Mouse (Mus musculus) limb, embryonic 13.5 days (tissue): ENCODE data around the gene Abraxas1. TPM values are rescaled to one million over a fixed set of nuclear protein-coding genes. Genes with fewer than 3 reads are reported as not detected.

Source experiments
- ATAC-seq: fragments of 200-750 bp; cut with Nextera tagmentation; 2 replicates; pipeline ENCODE4 v1.8.0; 2017; ENCODE audit warnings: low read depth, moderate number of reproducible peaks, moderate TSS enrichment; ENCODE audit not compliant: low FRiP score
- H3K27ac ChIP-seq: fragments of 300-500 bp; sonication (generic); 2 replicates; pipeline ENCODE4 v1.5.1; 2015; ENCODE audit warnings: inconsistent platforms, mild to moderate bottlenecking, moderate library complexity
- H3K27me3 ChIP-seq: fragments of 300-500 bp; sonication (generic); 2 replicates; pipeline ENCODE4 v1.6.1; 2015; ENCODE audit warnings: mild to moderate bottlenecking, inconsistent platforms
- H3K36me3 ChIP-seq: fragments of 300-500 bp; sonication (generic); 2 replicates; pipeline ENCODE4 v1.6.1; 2015; ENCODE audit warnings: inconsistent platforms, mild to moderate bottlenecking, moderate library complexity
- H3K4me1 ChIP-seq: fragments of 300-500 bp; sonication (generic); 2 replicates; pipeline ENCODE4 v1.6.1; 2015; ENCODE audit warnings: inconsistent platforms
- H3K4me2 ChIP-seq: fragments of 300-500 bp; sonication (generic); replicated peaks from 2 replicates; pipeline ENCODE4 v1.6.1; 2015; ENCODE audit warnings: inconsistent platforms, mild to moderate bottlenecking, moderate library complexity
- H3K4me3 ChIP-seq: fragments of 300-500 bp; sonication (generic); 2 replicates; pipeline ENCODE4 v1.5.1; 2015; ENCODE audit warnings: moderate library complexity, mild to moderate bottlenecking, inconsistent platforms
- H3K9ac ChIP-seq: fragments of 300-500 bp; sonication (generic); 2 replicates; pipeline ENCODE4 v1.6.1; 2015; ENCODE audit warnings: mild to moderate bottlenecking, inconsistent platforms
- H3K9me3 ChIP-seq: fragments of 300-500 bp; sonication (generic); 2 replicates; pipeline ENCODE4 v1.6.1; 2016; ENCODE audit warnings: inconsistent platforms
- WGBS: fragments of 180-500 bp; shearing (Covaris S2); methylation state at CpG from one replicate; pipeline ENCODE4 v1.1.7; 2015; 5-methylcytosine and 5-hydroxymethylcytosine counted together
- polyA plus RNA-seq: library from polyadenylated mRNA; unstranded; fragments of >200 nt; fragmentation: Nextera tagmentation; extraction: Ambion mirVana; gene quantifications from 2 replicates; pipeline ENCODE4 v1.2.1, GENCODE M21; 2015

Abraxas1 gene
- polyA plus RNA-seq, 1 experiment from 2014 or later = 35.1 TPM

DNA sequence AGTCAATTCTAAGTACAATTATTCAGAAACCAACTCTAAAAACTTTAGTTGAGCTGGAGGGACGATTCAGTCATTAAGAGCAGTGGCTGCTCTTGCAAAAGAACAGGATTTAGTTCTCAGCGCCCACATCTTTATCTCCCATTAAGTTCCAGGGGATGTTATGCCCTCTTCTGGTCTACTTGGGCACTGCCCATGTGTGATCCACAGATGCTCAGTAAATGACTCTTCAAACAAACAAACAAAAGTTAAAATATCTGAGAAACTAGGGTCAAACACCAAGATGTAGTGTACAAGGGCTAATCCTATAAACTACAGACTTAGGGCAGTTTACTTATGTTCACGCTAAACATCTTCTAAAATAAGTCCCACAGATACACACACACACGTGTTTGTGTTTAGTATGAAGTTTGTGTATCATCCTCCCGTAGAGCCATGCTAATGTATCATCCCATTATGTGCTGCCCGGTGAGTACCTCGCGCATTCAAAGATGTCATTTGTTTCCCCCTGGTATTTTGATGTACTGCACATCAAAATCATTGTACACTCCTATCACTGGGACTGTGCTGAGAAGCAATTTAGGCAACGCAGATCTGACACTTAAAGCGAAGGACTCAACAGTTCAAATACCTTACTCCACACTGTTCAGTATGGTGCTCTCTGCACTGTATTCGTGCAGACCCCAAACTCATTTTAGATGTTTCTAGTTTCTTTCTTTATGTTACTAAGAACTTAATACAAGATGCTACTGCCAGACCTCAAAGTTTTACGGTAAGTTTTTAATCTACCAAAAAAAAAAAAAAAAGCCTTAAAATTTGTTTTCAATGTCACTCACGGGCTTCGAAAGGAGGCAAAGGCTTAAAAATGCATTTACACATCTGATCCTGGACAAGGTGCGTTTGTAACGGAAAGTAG is 941 bp downstream of the Abraxas1 start:
- Histone ChIP-seq H3K4me2 (peak overlapping the region; percentile 77), H3K27ac (peak overlapping the region; percentile 79; the same call in 1 of the 2 replicates), H3K4me3 (peak overlapping the region; percentile 65), H3K9me3 (no peaks in the 10 kb centered on the region), H3K4me1 (peaks cover 5% of the 10 kb centered on the region; the same call in 1 of the 2 replicates), H3K27me3 (no peaks in the 10 kb centered on the region), H3K9ac (peak overlapping the region; percentile 87), H3K36me3 (peaks cover 17% of the 10 kb centered on the region)
- WGBS = 33% methylated on average over 16 of the region's 16 CpGs
- no peak for ATAC-seq

DNA sequence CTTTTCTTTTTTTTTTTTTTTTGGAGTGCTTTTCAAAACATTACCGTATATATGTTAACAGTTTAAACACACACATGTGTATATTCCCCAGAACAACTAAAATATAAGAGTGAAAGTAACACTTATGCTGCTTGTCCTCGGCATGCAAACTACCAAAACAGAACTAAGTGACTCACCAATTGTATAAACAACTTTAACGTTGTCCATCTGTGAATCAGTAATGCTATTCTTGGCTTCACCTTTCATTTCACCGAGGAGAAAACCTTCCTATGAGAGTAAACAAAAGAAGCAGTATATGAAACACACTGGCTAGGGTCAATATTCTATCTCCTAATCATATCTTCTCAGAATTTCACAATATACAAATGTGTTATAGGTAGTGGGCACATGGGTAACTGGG is 2.4 kb downstream of the Abraxas1 start:
- Histone ChIP-seq H3K27me3 (no peaks in the 10 kb centered on the region), H3K9ac (no peak overlapping the region), H3K36me3 (peaks cover 28% of the 10 kb centered on the region), H3K9me3 (no peaks in the 10 kb centered on the region), H3K4me2 (no peak overlapping the region), H3K4me1 (peaks cover 5% of the 10 kb centered on the region; the same call in 1 of the 2 replicates), H3K4me3 (no peak overlapping the region), H3K27ac (no peak overlapping the region)
- 82% methylated on average over 4 of the region's 4 CpGs for WGBS
- ATAC-seq = no peak

DNA sequence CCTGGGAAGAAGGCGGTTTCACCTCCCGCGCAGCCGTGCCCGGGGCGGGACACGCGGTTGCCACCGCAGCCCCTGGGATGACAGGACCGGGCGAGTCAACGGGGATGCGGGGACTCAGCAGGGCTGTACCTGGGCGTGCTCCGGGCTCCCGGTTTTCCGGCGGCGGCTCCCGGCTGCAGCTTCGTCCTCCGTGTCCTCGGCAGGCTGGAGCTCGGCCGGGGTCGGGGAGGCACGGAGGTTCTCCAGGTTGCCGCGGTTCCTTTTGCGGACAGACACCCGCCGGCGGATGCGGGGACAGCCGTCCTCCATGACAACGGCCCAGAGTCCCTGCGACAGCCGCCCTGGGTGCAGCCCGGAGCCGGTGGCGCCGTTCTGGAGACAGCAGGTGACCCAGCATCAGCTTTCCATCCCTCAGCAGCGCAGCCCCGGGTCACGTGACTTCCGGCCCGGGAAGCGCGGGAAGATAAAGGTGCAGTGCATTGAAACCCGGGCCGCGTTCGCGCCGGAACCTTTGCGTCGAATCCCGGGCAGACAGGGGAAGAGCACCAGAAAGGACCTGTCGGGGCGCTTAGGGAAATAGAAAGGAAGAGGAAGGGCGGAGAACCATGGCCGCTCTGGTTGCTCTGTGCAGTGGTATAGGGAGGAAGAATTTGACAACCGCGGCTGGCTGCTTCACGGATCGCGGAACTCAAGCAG is 22.5 kb downstream of the Abraxas1 start, which contains the start of the genes Helq and Mrps18c:
Helq (minus strand) TSS at position 434 of the 696 bp plus-strand sequence.
Mrps18c (plus strand) TSS at position 463 of the 696 bp plus-strand sequence.
- ATAC-seq = peak; percentile 95
- no peaks in the 10 kb centered on the region for H3K27me3 ChIP-seq
- H3K9me3 ChIP-seq = no peaks in the 10 kb centered on the region
- peaks cover 13% of the 10 kb centered on the region for H3K4me1 ChIP-seq
- H3K9ac ChIP-seq = peak within 1 kb of the TSS; percentile 80
- H3K36me3 ChIP-seq = peaks cover 37% of the 10 kb centered on the region
- WGBS = 0% methylated on average over 67 of the region's 67 CpGs
- H3K27ac ChIP-seq = no peak within 1 kb of the TSS
- H3K4me3 ChIP-seq = peak within 1 kb of the TSS; percentile 82
- H3K4me2 ChIP-seq = peak within 1 kb of the TSS; percentile 93

DNA sequence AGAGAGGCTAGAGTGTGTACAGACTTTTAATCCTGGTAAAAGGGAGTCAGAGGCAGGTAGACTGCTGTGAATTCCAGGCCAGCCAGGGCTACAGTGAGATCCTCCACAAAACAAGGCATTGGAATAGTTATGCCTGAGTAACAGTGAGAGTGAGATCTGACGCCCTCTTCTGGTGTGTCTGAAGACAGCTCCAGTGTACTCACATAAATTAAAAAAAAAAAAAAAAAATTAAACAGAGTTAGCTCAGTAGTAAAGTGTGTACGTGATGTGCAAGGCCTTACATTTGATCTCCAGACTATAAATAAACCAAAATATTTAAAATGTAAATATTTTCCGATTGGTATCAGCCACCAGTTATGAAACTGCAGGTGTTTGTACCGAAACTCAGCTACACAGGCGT is 26.7 kb downstream of the Abraxas1 start:
- no peaks in the 10 kb centered on the region for H3K9me3 ChIP-seq
- H3K36me3 ChIP-seq = peaks cover 60% of the 10 kb centered on the region
- no peak overlapping the region for H3K4me2 ChIP-seq
- ATAC-seq = no peak
- no peak overlapping the region for H3K4me3 ChIP-seq
- H3K27ac ChIP-seq = no peak overlapping the region
- 74% methylated on average over 5 of the region's 5 CpGs for WGBS
- no peak overlapping the region for H3K9ac ChIP-seq
- H3K4me1 ChIP-seq = peaks cover 7% of the 10 kb centered on the region
- no peaks in the 10 kb centered on the region for H3K27me3 ChIP-seq

DNA sequence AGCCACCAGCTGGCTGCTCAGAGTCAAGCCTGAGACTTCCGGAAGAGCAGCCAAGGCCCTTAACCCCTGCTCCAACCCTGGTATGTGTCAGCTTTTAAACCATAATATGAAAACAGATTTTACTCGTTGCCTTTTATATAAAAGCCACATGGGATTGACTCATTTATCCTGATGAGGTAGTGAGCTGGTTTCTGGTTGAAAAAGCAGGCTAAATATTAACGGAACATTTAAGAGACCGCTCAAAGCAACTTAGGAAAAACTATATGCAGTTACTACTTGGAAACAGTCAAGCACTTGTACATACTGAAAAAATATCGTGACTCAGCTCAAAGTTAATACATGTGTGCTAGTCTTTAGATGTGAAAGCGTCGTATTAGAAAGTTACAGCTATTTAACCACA is 28.5 kb downstream of the Abraxas1 start:
- H3K4me3 ChIP-seq = no peak overlapping the region
- H3K27me3 ChIP-seq = no peaks in the 10 kb centered on the region
- no peak overlapping the region for H3K27ac ChIP-seq
- WGBS = 83% methylated on average over 7 of the region's 7 CpGs
- H3K9ac ChIP-seq = no peak overlapping the region
- H3K9me3 ChIP-seq = no peaks in the 10 kb centered on the region
- H3K4me1 ChIP-seq = peaks cover 1% of the 10 kb centered on the region
- no peak for ATAC-seq
- peaks cover 78% of the 10 kb centered on the region for H3K36me3 ChIP-seq
- no peak overlapping the region for H3K4me2 ChIP-seq

DNA sequence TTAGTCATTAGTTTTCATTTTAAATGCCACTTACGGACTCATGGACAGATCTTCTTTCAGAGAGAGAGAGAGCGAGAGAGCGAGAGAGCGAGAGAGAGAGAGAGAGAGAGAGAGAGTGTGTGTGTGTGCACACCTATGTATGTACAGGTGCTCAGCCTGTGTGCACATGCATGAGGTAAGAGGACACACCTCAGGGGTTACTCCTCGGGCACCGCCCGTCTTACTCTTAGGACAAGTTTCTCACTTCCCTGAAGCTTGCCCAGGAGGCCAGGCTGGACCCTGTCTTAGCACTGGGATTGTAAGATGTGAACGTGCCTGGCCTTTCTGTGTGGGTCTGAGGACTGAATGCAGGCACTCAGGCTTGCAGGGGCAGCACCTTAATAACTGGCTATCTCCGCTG is 33.2 kb downstream of the Abraxas1 start:
- no peaks in the 10 kb centered on the region for H3K4me1 ChIP-seq
- WGBS = 94% methylated on average over 9 of the region's 9 CpGs
- no peaks in the 10 kb centered on the region for H3K27me3 ChIP-seq
- no peaks in the 10 kb centered on the region for H3K9me3 ChIP-seq
- H3K36me3 ChIP-seq = peaks cover 82% of the 10 kb centered on the region
- no peak overlapping the region for H3K4me2 ChIP-seq
- H3K4me3 ChIP-seq = no peak overlapping the region
- no peak overlapping the region for H3K9ac ChIP-seq
- H3K27ac ChIP-seq = no peak overlapping the region
- no peak for ATAC-seq

DNA sequence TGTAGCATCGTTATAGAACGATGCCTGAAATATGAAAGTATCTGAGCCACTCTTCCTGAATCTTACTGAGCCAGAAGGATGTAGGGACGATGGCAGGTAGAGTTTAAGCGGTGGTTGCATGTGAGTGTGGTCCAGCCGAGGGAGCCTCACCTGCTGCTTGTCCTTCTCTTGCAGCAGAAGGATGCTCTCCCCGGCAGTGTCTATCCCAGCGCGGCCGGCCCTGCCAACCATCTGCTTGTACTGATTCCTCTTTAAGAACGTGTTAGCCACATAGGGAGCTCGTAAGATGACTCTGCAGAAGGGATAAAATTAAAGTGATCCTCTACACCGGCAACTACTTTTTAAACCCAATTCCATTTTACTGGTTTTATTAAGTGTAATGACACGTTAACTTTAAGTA is 41.8 kb downstream of the Abraxas1 start:
- Histone ChIP-seq H3K9me3 (no peaks in the 10 kb centered on the region), H3K36me3 (peaks cover 78% of the 10 kb centered on the region), H3K4me2 (no peak overlapping the region), H3K4me3 (no peak overlapping the region), H3K9ac (no peak overlapping the region), H3K4me1 (no peaks in the 10 kb centered on the region), H3K27me3 (no peaks in the 10 kb centered on the region), H3K27ac (no peak overlapping the region)
- ATAC-seq = no peak
- WGBS = 93% methylated on average over 13 of the region's 13 CpGs

DNA sequence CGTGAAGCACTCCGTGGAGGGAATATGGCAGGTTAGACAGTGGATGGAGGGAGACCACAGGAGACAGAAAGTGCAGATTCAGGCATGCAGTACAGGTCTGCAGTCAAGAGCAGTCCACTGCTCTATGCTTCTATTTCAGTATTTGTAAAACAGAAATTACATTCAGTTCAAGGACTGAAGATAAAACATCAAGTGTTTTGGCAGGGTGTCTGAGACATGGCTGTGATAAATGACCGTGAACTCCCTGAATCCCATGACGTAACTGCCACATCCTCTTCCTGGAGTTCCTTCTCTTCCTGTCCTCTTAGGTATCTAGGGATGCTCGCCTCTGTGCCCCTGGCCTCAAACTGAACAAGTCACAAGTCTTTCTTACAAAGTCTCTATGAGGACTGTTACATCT is 43.9 kb downstream of the Abraxas1 start:
- no peaks in the 10 kb centered on the region for H3K4me1 ChIP-seq
- no peak overlapping the region for H3K4me3 ChIP-seq
- H3K4me2 ChIP-seq = no peak overlapping the region
- 93% methylated on average over 5 of the region's 5 CpGs for WGBS
- no peak for ATAC-seq
- H3K36me3 ChIP-seq = peaks cover 78% of the 10 kb centered on the region
- H3K27me3 ChIP-seq = no peaks in the 10 kb centered on the region
- H3K27ac ChIP-seq = no peak overlapping the region
- no peaks in the 10 kb centered on the region for H3K9me3 ChIP-seq
- no peak overlapping the region for H3K9ac ChIP-seq

DNA sequence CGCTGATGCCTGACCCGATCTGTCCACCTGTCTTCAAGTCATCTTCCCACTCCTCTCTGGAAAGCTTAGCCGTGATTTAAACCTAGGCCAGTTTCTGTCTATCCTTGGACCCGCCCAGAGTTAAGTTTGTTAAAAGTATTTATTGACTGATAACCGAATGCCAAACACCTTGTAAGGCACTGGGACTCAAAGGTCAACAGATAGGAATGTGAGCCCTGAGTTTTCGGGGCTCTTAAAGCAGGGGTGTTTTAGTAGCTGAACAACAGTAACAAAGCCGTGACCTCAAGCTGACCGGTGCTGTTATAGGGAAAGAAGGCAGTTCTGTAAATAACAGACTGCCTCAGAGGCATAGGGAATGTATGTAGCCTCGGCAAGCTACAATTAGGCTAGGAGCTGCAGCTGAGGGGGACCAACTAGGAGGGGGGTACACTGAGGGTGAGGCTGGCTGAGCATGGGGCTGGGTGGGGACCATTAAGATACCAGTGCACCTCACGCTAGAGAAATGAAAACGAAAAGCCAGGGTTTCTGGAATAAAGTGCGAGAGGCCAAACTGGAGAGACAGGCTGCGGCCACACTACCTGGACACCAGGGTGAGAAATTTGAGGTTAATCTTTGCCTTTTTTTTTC is 44.9 kb downstream of the Abraxas1 start:
- Histone ChIP-seq H3K9me3 (no peaks in the 10 kb centered on the region), H3K27me3 (no peaks in the 10 kb centered on the region), H3K9ac (no peak overlapping the region), H3K27ac (no peak overlapping the region), H3K4me1 (no peaks in the 10 kb centered on the region), H3K36me3 (peaks cover 79% of the 10 kb centered on the region), H3K4me3 (no peak overlapping the region), H3K4me2 (no peak overlapping the region)
- no peak for ATAC-seq
- 87% methylated on average over 13 of the region's 13 CpGs for WGBS

DNA sequence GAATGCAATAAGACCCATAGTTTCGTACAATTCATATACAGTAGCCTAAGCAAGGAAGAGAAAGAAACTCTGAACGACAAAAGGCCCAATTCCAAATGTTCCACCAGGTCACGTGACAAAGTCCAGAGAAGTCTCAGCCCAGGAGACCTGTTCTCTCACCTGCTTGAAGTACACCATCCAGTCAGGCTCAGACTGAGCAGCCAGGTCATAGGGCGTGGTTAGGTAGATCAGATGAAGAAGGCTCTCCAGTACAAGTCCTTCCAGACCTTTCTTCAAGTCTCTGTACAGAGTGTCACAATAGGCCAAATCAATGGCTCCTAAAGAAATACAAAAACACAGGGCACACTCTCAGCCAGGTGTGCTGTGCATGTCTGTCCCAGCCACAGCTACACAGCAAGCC is 49.2 kb downstream of the Abraxas1 start:
- Histone ChIP-seq H3K9me3 (no peaks in the 10 kb centered on the region), H3K27me3 (no peaks in the 10 kb centered on the region), H3K27ac (no peak overlapping the region), H3K4me3 (no peak overlapping the region), H3K4me1 (no peaks in the 10 kb centered on the region), H3K4me2 (no peak overlapping the region), H3K9ac (no peak overlapping the region), H3K36me3 (peaks cover 88% of the 10 kb centered on the region)
- 93% methylated on average over 4 of the region's 4 CpGs for WGBS
- no peak for ATAC-seq

DNA sequence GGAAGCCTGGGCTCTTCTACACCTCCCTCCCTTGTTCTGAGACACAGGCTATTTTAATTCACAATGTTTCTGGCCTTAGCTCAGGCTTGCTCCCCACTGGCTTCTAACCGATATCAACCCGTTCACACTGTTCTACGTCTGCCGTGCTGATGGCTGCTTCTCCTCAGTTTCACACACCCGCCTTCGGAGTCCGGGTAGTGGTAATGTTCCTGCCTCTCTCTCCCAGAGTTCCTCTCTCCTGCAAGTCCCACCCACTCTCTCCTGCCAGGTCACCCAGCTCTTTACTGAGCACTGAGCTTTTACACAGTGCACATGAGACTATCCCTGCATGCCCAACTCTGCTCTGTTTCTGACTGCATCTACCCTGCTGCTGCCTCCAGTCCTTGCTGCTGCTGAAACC is 54.7 kb downstream of the Abraxas1 start:
- Histone ChIP-seq H3K27ac (no peak overlapping the region), H3K4me2 (no peak overlapping the region), H3K36me3 (peaks cover 84% of the 10 kb centered on the region), H3K9ac (no peak overlapping the region), H3K4me3 (no peak overlapping the region), H3K27me3 (no peaks in the 10 kb centered on the region), H3K4me1 (no peaks in the 10 kb centered on the region), H3K9me3 (no peaks in the 10 kb centered on the region)
- WGBS = 96% methylated on average over 7 of the region's 7 CpGs
- no peak for ATAC-seq

DNA sequence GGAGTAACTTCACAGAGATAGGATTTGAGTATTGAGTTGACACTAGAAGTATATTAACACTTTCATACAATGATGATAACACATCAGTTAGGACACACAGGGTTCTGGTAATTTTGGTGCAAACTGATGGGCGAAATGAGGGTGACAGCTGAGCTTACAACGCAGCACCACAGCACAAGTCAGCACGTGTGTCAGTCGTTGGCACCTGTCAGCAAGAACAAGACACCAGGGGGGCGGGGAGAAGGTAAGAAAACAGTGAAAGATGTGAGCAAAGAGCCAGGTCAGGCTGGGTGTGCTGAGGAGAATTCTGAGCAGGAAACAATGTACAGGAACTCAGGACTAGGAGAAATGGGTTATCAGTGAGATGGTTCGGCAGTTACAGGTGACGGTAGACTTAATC is 59.0 kb downstream of the Abraxas1 start:
- ATAC-seq = no peak
- no peaks in the 10 kb centered on the region for H3K4me1 ChIP-seq
- no peak overlapping the region for H3K4me2 ChIP-seq
- H3K36me3 ChIP-seq = peaks cover 46% of the 10 kb centered on the region
- no peaks in the 10 kb centered on the region for H3K9me3 ChIP-seq
- no peaks in the 10 kb centered on the region for H3K27me3 ChIP-seq
- whole genome bisulfite sequencing = 87% methylated on average over 7 of the region's 7 CpGs
- H3K4me3 ChIP-seq = no peak overlapping the region
- H3K9ac ChIP-seq = no peak overlapping the region
- H3K27ac ChIP-seq = no peak overlapping the region
